Mouse (Mus musculus) MEL (cell line): Measurements from ENCODE around the gene Col6a5.

Source experiments
- CTCF ChIP-seq, 3 experiments: IDR thresholded peaks in 2 of 3; conservative IDR thresholded peaks in 1 of 3; 2 replicates each; pipeline ENCODE4 v1.5.1; 2011 to 2012; ENCODE audit warnings: low read length in 3 of 3, low read depth in 2 of 3, mild to moderate bottlenecking in 2 of 3, improper control_type of control experiment in 1 of 3, inconsistent platforms in 1 of 3, mixed read lengths in 1 of 3, moderate library complexity in 1 of 3; ENCODE audit not compliant: control insufficient read depth in 1 of 3, insufficient read depth in 1 of 3, poor library complexity in 1 of 3, severe bottlenecking in 1 of 3
- E2F4 ChIP-seq: IDR thresholded peaks from 2 replicates; pipeline ENCODE4 v1.6.1; 2011; ENCODE audit warnings: low read depth, low read length, improper control_type of control experiment, borderline replicate concordance
- ELF1 ChIP-seq: IDR thresholded peaks from 2 replicates; pipeline ENCODE4 v1.6.1; 2014; ENCODE audit warnings: low read depth, mild to moderate bottlenecking, inconsistent platforms, low read length, improper control_type of control experiment, moderate library complexity
- MAFK ChIP-seq: IDR thresholded peaks from 2 replicates; pipeline ENCODE4 v1.6.1; 2011; ENCODE audit warnings: low read depth, mild to moderate bottlenecking, low read length, improper control_type of control experiment, borderline replicate concordance
- MXI1 ChIP-seq: IDR thresholded peaks from 2 replicates; pipeline ENCODE4 v1.6.1; 2011; ENCODE audit warnings: mild to moderate bottlenecking, low read depth, low read length, improper control_type of control experiment
- NELFE ChIP-seq: IDR thresholded peaks from 2 replicates; pipeline ENCODE4 v1.6.1; 2011; ENCODE audit warnings: low read depth, low read length, improper control_type of control experiment
- POLR2A ChIP-seq, 2 experiments: IDR thresholded peaks; 2 replicates each; pipeline ENCODE4 v1.6.1; 2011 to 2012; ENCODE audit warnings: low read length in 2 of 2, mild to moderate bottlenecking in 2 of 2, control low read depth in 1 of 2, improper control_type of control experiment in 1 of 2, low read depth in 1 of 2, moderate library complexity in 1 of 2; ENCODE audit not compliant: control insufficient read depth in 1 of 2, insufficient read depth in 1 of 2, poor library complexity in 1 of 2
- POLR2AphosphoS5 ChIP-seq: IDR thresholded peaks from 2 replicates; pipeline ENCODE4 v1.6.1; 2012; ENCODE audit warnings: low read depth, borderline replicate concordance, mild to moderate bottlenecking, inconsistent platforms, low read length, moderate library complexity, mixed read lengths
- RCOR1 ChIP-seq: IDR thresholded peaks from 2 replicates; pipeline ENCODE4 v1.6.1; 2012; ENCODE audit warnings: low read depth, mild to moderate bottlenecking, inconsistent platforms, low read length, improper control_type of control experiment
- USF1 ChIP-seq: IDR thresholded peaks from 2 replicates; pipeline ENCODE4 v1.6.1; 2014; ENCODE audit warnings: low read depth, mild to moderate bottlenecking, inconsistent platforms, low read length, improper control_type of control experiment, moderate library complexity
- ZKSCAN1 ChIP-seq: IDR thresholded peaks from 2 replicates; pipeline ENCODE4 v1.6.1; 2012; ENCODE audit warnings: low read depth, mild to moderate bottlenecking, inconsistent platforms, low read length, improper control_type of control experiment, moderate library complexity
- ZMIZ1 ChIP-seq: IDR thresholded peaks from 2 replicates; pipeline ENCODE4 v1.6.1; 2012; ENCODE audit warnings: low read depth, mild to moderate bottlenecking, inconsistent platforms, low read length, improper control_type of control experiment, moderate library complexity
- ZNF384 ChIP-seq: IDR thresholded peaks from 2 replicates; pipeline ENCODE4 v1.6.1; 2012; ENCODE audit warnings: low read depth, mild to moderate bottlenecking, inconsistent platforms, low read length, improper control_type of control experiment

- no peak for TF ChIP-seq POLR2AphosphoS5
- no peak for TF ChIP-seq E2F4
- no peak for TF ChIP-seq POLR2A (IDR thresholded peaks at IDR 0.05; ENCODE audit: control insufficient read depth in 1 of 2, insufficient read depth in 1 of 2, low read depth in 1 of 2, low read length in 2 of 2, poor library complexity in 1 of 2)
- no peak for TF ChIP-seq USF1
- no peak for TF ChIP-seq CTCF (IDR thresholded peaks at IDR 0.05 in 2 of 3, conservative IDR thresholded peaks at IDR 0.05 in 1 of 3; ENCODE audit: control insufficient read depth in 1 of 3, insufficient read depth in 1 of 3, low read depth in 2 of 3, low read length in 3 of 3, poor library complexity in 1 of 3, severe bottlenecking in 1 of 3)
- TF ChIP-seq ELF1, result no peak
- no peak for TF ChIP-seq ZNF384
- TF ChIP-seq RCOR1, result no peak
- TF ChIP-seq ZMIZ1, result no peak
- TF ChIP-seq MXI1, result no peak
- TF ChIP-seq ZKSCAN1, result no peak
- no peak for TF ChIP-seq NELFE
- no peak for TF ChIP-seq MAFK
Observed at GRCm38 (mm10) chr9:105990099-105990498, 29.7 kb upstream of the Col6a5 start.
